Mouse (Mus musculus) MEL (cell line): ENCODE measurements around the gene Poglut1. TPM values are rescaled to one million over a fixed set of nuclear protein-coding genes. Genes with fewer than 3 reads are reported as not detected.

Experiments used
- DNase-seq: peaks from one replicate; pipeline ENCODE4 v3.0.0; 2011; ENCODE audit warnings: low read depth, low spot score
- H3K27ac ChIP-seq: 2 replicates; pipeline ENCODE4 v1.5.1; 2012; ENCODE audit warnings: low read depth, mild to moderate bottlenecking, control low read depth, low read length, moderate library complexity; ENCODE audit not compliant: control insufficient read depth
- H3K27me3 ChIP-seq, 2 experiments: fragments of 150-350 bp in 1 of 2; sonication (generic) in 1 of 2; 2 replicates each; pipeline ENCODE4 v1.6.1; 2012; ENCODE audit warnings: low read length in 2 of 2, mild to moderate bottlenecking in 2 of 2, improper control_type of control experiment in 1 of 2, moderate library complexity in 1 of 2; ENCODE audit not compliant: insufficient read depth in 2 of 2, control insufficient read depth in 1 of 2
- H3K36me3 ChIP-seq, 2 experiments: 2 replicates each; pipeline ENCODE4 v1.6.1; 2012 to 2014; ENCODE audit warnings: low read length in 2 of 2, improper control_type of control experiment in 1 of 2, inconsistent platforms in 1 of 2, mild to moderate bottlenecking in 1 of 2; ENCODE audit not compliant: insufficient read depth in 2 of 2, control insufficient read depth in 1 of 2
- H3K4me1 ChIP-seq, 2 experiments: fragments of 150-350 bp in 1 of 2; sonication (generic) in 1 of 2; 2 replicates each; pipeline ENCODE4 v1.6.1; 2012; ENCODE audit warnings: low read length in 2 of 2, improper control_type of control experiment in 1 of 2, mild to moderate bottlenecking in 1 of 2; ENCODE audit not compliant: insufficient read depth in 2 of 2, control insufficient read depth in 1 of 2
- H3K4me3 ChIP-seq, 2 experiments: fragments of 150-350 bp in 1 of 2; sonication (generic) in 1 of 2; 2 replicates each; pipeline ENCODE4 v1.5.1; 2012; ENCODE audit warnings: low read depth in 2 of 2, low read length in 2 of 2, mild to moderate bottlenecking in 2 of 2, moderate library complexity in 2 of 2, control low read depth in 1 of 2, improper control_type of control experiment in 1 of 2; ENCODE audit not compliant: control insufficient read depth in 1 of 2, insufficient read depth in 1 of 2
- H3K79me2 ChIP-seq: 2 replicates; pipeline ENCODE4 v1.6.1; 2012; ENCODE audit warnings: mild to moderate bottlenecking, low read length, moderate library complexity; ENCODE audit not compliant: control insufficient read depth, poor library complexity, insufficient read depth
- H3K9ac ChIP-seq: 2 replicates; pipeline ENCODE4 v1.6.1; 2012; ENCODE audit warnings: low read depth, mild to moderate bottlenecking, control low read depth, low read length, moderate library complexity; ENCODE audit not compliant: control insufficient read depth, poor library complexity, severe bottlenecking
- H3K9me3 ChIP-seq: fragments of 150-350 bp; sonication (generic); replicated peaks from 2 replicates; pipeline ENCODE4 v1.6.1; 2012; ENCODE audit warnings: mild to moderate bottlenecking, low read length, improper control_type of control experiment, moderate library complexity; ENCODE audit not compliant: insufficient read depth
- BHLHE40 ChIP-seq: IDR thresholded peaks from 2 replicates; pipeline ENCODE4 v1.6.1; 2012; ENCODE audit warnings: low read depth, mild to moderate bottlenecking, inconsistent platforms, low read length, improper control_type of control experiment, borderline replicate concordance
- CHD1 ChIP-seq: IDR thresholded peaks from 2 replicates; pipeline ENCODE4 v1.6.1; 2012; ENCODE audit warnings: low read depth, mild to moderate bottlenecking, inconsistent platforms, low read length, improper control_type of control experiment
- CHD2 ChIP-seq: IDR thresholded peaks from 2 replicates; pipeline ENCODE4 v1.6.1; 2011; ENCODE audit warnings: low read length, improper control_type of control experiment
- E2F4 ChIP-seq: IDR thresholded peaks from 2 replicates; pipeline ENCODE4 v1.6.1; 2011; ENCODE audit warnings: low read depth, low read length, improper control_type of control experiment, borderline replicate concordance
- ELF1 ChIP-seq: IDR thresholded peaks from 2 replicates; pipeline ENCODE4 v1.6.1; 2014; ENCODE audit warnings: low read depth, mild to moderate bottlenecking, inconsistent platforms, low read length, improper control_type of control experiment, moderate library complexity
- ETS1 ChIP-seq: IDR thresholded peaks from 2 replicates; pipeline ENCODE4 v1.6.1; 2012; ENCODE audit warnings: low read depth, mild to moderate bottlenecking, inconsistent platforms, low read length, improper control_type of control experiment, moderate library complexity
- GATA1 ChIP-seq: IDR thresholded peaks from 2 replicates; pipeline ENCODE4 v1.6.1; 2011; ENCODE audit warnings: low read depth, low read length, improper control_type of control experiment
- HCFC1 ChIP-seq: IDR thresholded peaks from 2 replicates; pipeline ENCODE4 v1.6.1; 2012; ENCODE audit warnings: low read depth, mild to moderate bottlenecking, inconsistent platforms, low read length, improper control_type of control experiment, moderate library complexity
- JUND ChIP-seq: IDR thresholded peaks from 2 replicates; pipeline ENCODE4 v1.6.1; 2011; ENCODE audit warnings: low read depth, mild to moderate bottlenecking, improper control_type of control experiment, low read length
- MAX ChIP-seq: IDR thresholded peaks from 2 replicates; pipeline ENCODE4 v1.6.1; 2011; ENCODE audit warnings: low read length, improper control_type of control experiment
- MAZ ChIP-seq: IDR thresholded peaks from 2 replicates; pipeline ENCODE4 v1.6.1; 2012; ENCODE audit warnings: low read depth, mild to moderate bottlenecking, inconsistent platforms, low read length, improper control_type of control experiment
- NELFE ChIP-seq: IDR thresholded peaks from 2 replicates; pipeline ENCODE4 v1.6.1; 2011; ENCODE audit warnings: low read depth, low read length, improper control_type of control experiment
- NRF1 ChIP-seq: IDR thresholded peaks from 2 replicates; pipeline ENCODE4 v1.6.1; 2014; ENCODE audit warnings: low read depth, mild to moderate bottlenecking, inconsistent platforms, low read length, improper control_type of control experiment, moderate library complexity; ENCODE audit not compliant: poor library complexity, insufficient read depth, severe bottlenecking
- RAD21 ChIP-seq: IDR thresholded peaks from 2 replicates; pipeline ENCODE4 v1.6.1; 2011; ENCODE audit warnings: mild to moderate bottlenecking, low read depth, low read length, improper control_type of control experiment
- SMC3 ChIP-seq: IDR thresholded peaks from 2 replicates; pipeline ENCODE4 v1.6.1; 2011; ENCODE audit warnings: low read depth, low read length, improper control_type of control experiment
- TAL1 ChIP-seq: IDR thresholded peaks from 2 replicates; pipeline ENCODE4 v1.6.1; 2012; ENCODE audit warnings: mild to moderate bottlenecking, inconsistent platforms, low read length, moderate library complexity, mixed read lengths
- TBP ChIP-seq: IDR thresholded peaks from 2 replicates; pipeline ENCODE4 v1.8.0; 2011; ENCODE audit warnings: low read depth, low read length, improper control_type of control experiment
- TCF12 ChIP-seq: IDR thresholded peaks from 2 replicates; pipeline ENCODE4 v1.6.1; 2014; ENCODE audit warnings: low read depth, mild to moderate bottlenecking, inconsistent platforms, low read length, improper control_type of control experiment, moderate library complexity
- USF1 ChIP-seq: IDR thresholded peaks from 2 replicates; pipeline ENCODE4 v1.6.1; 2014; ENCODE audit warnings: low read depth, mild to moderate bottlenecking, inconsistent platforms, low read length, improper control_type of control experiment, moderate library complexity
- USF2 ChIP-seq, 2 experiments: IDR thresholded peaks; 2 replicates each; pipeline ENCODE4 v1.6.1; 2011 to 2012; ENCODE audit warnings: improper control_type of control experiment in 2 of 2, low read length in 2 of 2, borderline replicate concordance in 1 of 2, inconsistent platforms in 1 of 2, low read depth in 1 of 2, mild to moderate bottlenecking in 1 of 2; ENCODE audit not compliant: insufficient read depth in 1 of 2
- ZC3H11A ChIP-seq: IDR thresholded peaks from 2 replicates; pipeline ENCODE4 v1.6.1; 2012; ENCODE audit warnings: low read depth, mild to moderate bottlenecking, inconsistent platforms, low read length, improper control_type of control experiment
- ZNF384 ChIP-seq: IDR thresholded peaks from 2 replicates; pipeline ENCODE4 v1.6.1; 2012; ENCODE audit warnings: low read depth, mild to moderate bottlenecking, inconsistent platforms, low read length, improper control_type of control experiment
- polyA plus RNA-seq, 2 experiments: library from polyadenylated mRNA; stranded (reverse) in 1 of 2; unstranded in 1 of 2; fragments of >175 nt in 1 of 2; fragments of >200 nt in 1 of 2; gene quantifications; 2 replicates each; pipeline versions ENCODE4 v1.2.1 to v1.2.4; 2012; ENCODE audit warnings: low replicate concordance in 2 of 2, low read depth in 1 of 2; ENCODE audit not compliant: insufficient read length in 2 of 2, insufficient read depth in 1 of 2, missing spikeins in 1 of 2
- total RNA-seq: library from RNA; depleted of rRNA; stranded (reverse); fragments of 300-350 nt; gene quantifications from 2 replicates; pipeline ENCODE4 v1.2.3, GENCODE M21; 2012

Poglut1 gene
- total and polyA plus RNA-seq, 3 experiments, result 17.9 to 28.6 TPM; not detected in 1

DNA sequence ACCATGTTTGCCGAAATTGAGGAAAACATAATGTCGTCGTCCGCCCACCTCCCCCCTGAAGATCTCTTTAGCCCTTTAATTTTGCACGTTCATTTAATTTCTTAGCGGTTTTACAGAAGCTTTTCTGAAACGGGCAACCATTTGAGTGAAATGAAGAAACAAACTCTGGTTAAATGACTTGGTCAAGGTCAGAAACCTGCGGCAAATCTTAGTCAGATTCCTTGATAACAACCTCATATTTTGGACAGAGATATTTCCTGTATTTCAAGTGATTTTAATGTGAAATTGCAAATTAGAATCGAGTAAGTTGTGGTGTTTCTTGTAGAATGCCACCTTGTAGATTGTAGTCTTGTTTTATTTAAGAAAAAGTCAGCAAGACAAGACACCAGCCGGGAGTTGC is 13.5 kb upstream of the Poglut1 start:
- Histone ChIP-seq H3K9ac (peak overlapping the region; percentile 87), H3K79me2 (peaks cover 21% of the 10 kb centered on the region), H3K36me3 (peaks cover 2 to 21% of the 10 kb centered on the region in 2 experiments)

DNA sequence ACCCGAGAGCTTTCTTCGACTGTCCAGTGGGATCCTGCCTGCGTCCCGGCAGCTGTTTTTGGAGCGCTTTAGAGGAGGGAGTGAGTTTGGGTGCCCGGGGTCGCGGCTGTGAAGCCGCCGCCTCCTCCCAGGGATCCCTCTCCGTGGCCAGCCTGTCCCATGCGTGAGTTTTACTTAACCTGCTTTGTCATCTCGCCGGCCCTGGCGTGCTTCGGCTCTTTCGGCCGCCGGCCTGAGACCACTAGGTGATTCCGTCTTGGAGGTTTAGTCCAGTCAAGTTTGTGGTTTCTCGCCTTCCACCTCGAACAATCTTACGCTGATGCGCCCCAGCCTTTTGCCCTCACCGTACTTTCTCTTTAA is 12.9 kb upstream of the Poglut1 start:
- TF ChIP-seq MAX, result peak; percentile 16; the same call in 1 of the 2 replicates
- no peak for TF ChIP-seq TAL1

More for the DNA sequence above, 13.5 kb upstream of the Poglut1 start:
- H3K4me1 ChIP-seq, result peaks cover 0 to 7% of the 10 kb centered on the region in 2 experiments; a peak in 2 of 4 replicates
- peaks cover 0 to 3% of the 10 kb centered on the region in 2 experiments; a peak in 2 of 4 replicates for H3K27me3 ChIP-seq
- DNase-seq, result no peak
- no peak overlapping the region for H3K27ac ChIP-seq
- H3K9me3 ChIP-seq, result no peaks in the 10 kb centered on the region
- H3K4me3 ChIP-seq, result peak overlapping the region; percentile 80 to 86
- TF ChIP-seq CHD2 (no peak), ZNF384 (no peak), TCF12 (no peak), RAD21 (no peak), HCFC1 (no peak), GATA1 (no peak), ZC3H11A (no peak), MAZ (no peak), ETS1 (no peak), BHLHE40 (no peak)

DNA sequence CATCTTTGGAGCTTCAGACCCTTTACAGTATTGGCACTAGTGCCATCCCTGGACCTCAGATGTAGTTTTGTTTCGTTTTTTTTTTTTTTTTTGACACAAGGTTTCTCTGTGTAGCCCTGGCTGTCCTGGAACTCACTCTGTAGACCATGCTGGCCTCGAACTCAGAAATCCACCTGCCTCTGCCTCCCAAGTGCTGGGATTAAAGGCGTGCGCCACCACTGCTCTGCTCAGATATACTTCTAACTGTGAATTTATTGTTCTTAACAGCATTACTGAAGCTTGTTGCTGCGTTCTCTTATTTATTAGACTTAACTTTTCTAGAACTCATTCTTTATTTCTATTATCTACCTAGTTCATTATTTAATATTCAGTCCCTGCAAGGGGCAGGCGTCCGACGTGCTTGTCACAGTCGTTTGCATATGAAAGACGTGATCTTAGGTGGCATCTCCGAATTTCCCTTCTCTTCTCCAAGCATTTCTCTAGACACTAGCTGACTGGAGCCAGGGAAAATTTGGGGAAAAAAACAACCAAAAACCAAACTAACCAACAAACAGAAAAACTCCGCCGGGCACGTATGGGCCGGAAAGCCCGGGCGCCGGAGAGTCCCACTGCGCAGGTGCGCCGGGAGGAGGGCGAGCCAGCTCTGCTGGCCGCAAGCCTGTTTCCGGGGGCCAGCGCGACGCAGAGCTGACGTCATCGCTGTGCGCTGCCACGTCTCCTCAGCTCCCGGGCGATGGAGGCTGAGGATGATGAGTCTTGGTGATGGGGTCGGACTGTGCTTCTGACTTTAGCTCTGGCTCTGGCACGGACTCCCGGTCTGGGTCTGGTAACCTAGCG is 12.3 kb upstream of the Poglut1 start:
- peak overlapping the region; percentile 83 for H3K27ac ChIP-seq
- peak overlapping the region; percentile 80 to 86 for H3K4me3 ChIP-seq
- H3K4me1 ChIP-seq, result no peaks in the 10 kb centered on the region; a peak in 1 of 4 replicates
- H3K79me2 ChIP-seq, result peaks cover 20% of the 10 kb centered on the region
- H3K9ac ChIP-seq, result peak overlapping the region; percentile 91
- H3K36me3 ChIP-seq, result peaks cover 1 to 14% of the 10 kb centered on the region in 2 experiments
- peak; percentile 96 for DNase-seq
- H3K27me3 ChIP-seq, result peaks cover 2 to 8% of the 10 kb centered on the region in 2 experiments; a peak in 3 of 4 replicates
- no peaks in the 10 kb centered on the region for H3K9me3 ChIP-seq
- TF ChIP-seq NELFE, result peak; percentile 97
- peak; percentile 88 for TF ChIP-seq NRF1
- no peak for TF ChIP-seq JUND
- no peak for TF ChIP-seq SMC3
- no peak for TF ChIP-seq BHLHE40
- TF ChIP-seq USF1, result no peak
- 0 out of 2 replicates have a peak, but pooled peaks have one; percentile 13 for TF ChIP-seq ZC3H11A
- TF ChIP-seq GATA1, result no peak
- peak; percentile 66 for TF ChIP-seq ETS1
- TF ChIP-seq USF2 (IDR thresholded peaks at IDR 0.05; ENCODE audit: borderline replicate concordance in 1 of 2, insufficient read depth in 1 of 2, low read depth in 1 of 2, low read length in 2 of 2), result no peak
- peak; percentile 69; the same call in 1 of the 2 replicates for TF ChIP-seq TBP
- TF ChIP-seq CHD2, result no peak
- peak; percentile 67 for TF ChIP-seq TCF12
- TF ChIP-seq ELF1, result peak; percentile 94
- TF ChIP-seq MAX, result peak; percentile 30; the same call in 1 of the 2 replicates
- TF ChIP-seq CHD1, result no peak
- no peak for TF ChIP-seq E2F4

More for the DNA sequence above, 12.9 kb upstream of the Poglut1 start:
- no peaks in the 10 kb centered on the region for H3K9me3 ChIP-seq
- peaks cover 0 to 4% of the 10 kb centered on the region in 2 experiments; a peak in 2 of 4 replicates for H3K4me1 ChIP-seq
- peaks cover 21% of the 10 kb centered on the region for H3K79me2 ChIP-seq
- H3K36me3 ChIP-seq, result peaks cover 2 to 15% of the 10 kb centered on the region in 2 experiments
- peak overlapping the region; percentile 87 for H3K9ac ChIP-seq
- H3K27me3 ChIP-seq, result peaks cover 2 to 4% of the 10 kb centered on the region in 2 experiments; a peak in 3 of 4 replicates
- peak overlapping the region; percentile 80 to 86 for H3K4me3 ChIP-seq
- peak overlapping the region; percentile 42; the same call in 1 of the 2 replicates for H3K27ac ChIP-seq
- DNase-seq, result no peak
